Mouse (Mus musculus): Measurements from ENCODE around the gene Birc5.
"Not testable (repeated sequence)": the region's sequence is repeated elsewhere in the genome, so short reads cannot be mapped to it uniquely, and the experiment has no call there.

The Birc5 gene

DNA sequence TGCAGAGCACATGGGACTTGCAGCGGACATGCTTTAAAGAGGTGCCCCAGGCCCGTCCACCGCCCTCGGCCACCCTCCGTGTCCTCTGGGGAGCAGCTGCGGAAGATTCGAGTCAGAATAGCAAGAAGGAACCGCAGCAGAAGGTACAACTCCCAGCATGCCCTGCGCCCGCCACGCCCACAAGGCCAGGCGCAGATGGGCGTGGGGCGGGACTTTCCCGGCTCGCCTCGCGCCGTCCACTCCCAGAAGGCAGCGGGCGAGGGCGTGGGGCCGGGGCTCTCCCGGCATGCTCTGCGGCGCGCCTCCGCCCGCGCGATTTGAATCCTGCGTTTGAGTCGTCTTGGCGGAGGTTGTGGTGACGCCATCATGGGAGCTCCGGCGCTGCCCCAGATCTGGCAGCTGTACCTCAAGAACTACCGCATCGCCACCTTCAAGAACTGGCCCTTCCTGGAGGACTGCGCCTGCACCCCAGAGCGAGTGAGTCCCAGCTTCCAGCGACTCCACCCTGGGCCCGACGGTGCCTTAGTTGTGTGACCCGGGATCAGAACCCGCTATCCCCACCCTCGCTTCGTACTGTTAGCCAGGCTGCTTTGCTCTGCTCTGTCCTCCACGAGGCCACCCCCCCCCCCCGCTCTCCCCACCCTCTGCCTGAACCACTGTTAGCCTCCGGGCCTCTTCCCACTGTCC is at the start of gene Birc5:
Birc5 (plus strand) TSS at position 267 of the 687 bp plus-strand sequence.
- DNase-seq (ENCODE audit: low spot score): peak; percentile 98

DNA sequence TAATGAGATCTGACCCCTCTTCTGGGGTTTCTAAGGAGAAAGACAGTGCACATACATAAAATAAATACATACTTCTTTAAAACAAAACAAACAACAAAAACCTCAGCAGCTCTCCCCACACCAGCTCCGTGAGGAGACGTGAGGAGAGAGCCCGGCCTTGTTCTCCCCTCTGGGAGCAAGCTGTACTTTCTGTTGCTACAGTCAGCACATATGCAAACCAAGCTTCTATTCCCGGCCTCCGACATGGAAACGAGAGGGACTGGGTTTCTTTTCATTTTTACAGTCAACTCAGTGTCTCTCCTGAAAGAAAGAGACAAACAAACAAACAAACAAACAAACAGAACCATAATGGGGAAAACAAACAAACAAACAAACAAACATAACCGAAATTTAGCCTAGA is 49.0 kb upstream of the Birc5 start:
- DNase-seq (ENCODE audit: low spot score): no peak

DNA sequence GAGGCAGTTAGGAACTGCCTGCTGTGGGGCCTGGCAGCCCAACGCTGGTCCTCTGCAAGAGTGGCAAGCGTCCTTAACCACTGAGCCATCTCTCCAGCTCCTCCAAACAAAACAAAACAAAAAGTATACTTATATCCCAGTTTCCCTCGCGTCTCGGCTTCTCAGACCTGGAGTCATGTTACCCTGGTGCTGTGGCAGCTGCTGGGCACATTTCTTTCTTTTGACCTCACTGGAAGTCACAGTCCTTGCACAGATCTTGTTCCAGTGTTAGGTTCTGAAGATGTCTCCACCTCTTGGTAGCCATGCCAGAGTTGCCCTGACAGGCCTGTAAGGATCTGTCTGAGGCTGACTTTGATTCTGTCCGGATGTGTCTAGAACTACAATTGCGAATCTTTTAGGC is 47.4 kb upstream of the Birc5 start:
- no peak for DNase-seq (ENCODE audit: low spot score)

DNA sequence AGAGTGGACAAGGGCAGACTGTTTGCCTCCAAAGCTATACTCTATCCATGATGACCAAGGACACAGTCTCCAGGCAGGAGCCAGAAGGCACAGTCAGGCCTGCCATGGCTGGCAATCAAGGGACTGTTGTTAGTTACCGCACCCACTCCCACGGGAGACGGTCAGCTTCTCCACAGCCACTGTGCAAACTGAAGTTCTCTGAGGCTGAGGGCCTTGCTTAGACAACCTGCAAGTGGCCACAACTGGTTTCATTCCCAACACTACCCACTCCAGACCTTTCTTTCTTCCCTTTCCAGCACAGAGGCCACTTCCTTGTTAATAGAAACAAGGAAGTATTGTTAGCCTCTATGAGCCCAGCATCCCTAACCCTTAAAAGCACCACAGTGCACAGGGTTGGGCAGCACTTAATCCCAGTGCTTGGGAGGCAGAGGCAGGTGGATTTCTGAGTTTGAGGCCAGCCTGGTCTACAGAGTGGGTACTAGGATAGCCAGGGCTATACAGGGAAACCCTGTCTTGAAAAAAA is 45.8 kb upstream of the Birc5 start:
- no peak for DNase-seq (ENCODE audit: low spot score)

DNA sequence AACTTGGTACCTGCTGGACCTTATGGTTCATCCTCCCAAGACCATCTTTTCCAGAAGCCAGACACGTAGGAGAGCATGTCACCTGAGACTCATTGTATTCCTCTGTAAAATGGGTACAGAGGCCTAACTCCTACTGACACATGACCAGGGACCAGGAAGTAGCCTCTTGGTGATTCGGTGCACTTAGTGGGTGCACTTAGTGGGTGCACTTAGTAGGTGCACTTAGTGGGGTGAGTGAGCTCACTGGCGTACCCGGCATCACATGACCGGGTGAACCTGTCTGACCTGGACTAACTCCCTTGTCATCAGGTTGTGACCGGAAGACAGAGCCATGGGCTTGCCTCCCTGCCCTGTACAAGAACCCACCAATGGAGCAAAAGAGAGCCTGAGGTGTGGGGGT is 42.3 kb upstream of the Birc5 start:
- DNase-seq (ENCODE audit: low spot score): no peak

DNA sequence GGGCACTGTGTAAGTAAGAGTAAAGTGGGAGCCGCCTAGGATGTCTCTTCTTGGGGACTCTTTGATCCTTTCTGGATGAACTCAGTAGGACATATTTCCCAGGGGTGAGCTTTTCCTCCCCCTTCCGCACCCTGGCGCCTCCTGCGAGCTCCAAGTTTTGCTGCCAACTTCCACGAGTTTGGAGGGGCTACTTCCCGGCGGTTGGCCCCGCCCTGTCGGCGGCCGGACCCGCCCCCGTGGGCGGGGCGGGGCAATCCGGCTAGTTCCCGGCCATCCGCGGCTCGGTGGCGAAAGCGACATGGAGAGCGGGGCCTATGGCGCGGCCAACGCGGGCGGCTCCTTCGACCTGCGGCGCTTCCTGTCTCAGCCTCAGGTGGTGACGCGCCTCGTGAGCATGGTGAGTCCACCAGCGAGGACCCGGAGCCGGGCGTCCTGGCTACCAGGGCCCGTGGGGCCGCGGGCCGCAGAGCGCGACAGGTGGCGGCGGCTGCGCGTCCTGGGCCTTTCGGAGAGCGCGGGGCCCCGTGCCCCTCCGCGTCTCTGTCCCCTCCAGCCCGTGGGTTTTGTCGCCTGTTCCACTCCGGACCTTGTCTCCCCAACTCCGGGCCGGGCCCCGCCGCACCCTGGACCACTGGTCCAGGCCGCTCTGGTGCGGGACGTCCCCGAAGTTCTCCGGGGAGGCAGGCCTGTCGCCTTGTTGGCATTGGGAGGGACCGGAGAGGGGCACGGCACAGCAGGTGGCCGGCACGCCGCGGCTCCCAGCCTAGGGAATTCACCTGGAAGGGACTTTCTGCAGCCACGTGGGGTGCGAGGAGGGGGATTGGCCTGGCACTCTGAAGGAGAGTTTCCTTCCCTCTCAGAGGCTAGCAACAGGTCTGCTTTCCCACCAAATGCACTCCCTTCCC is 39.4 kb upstream of the Birc5 start, which contains the start of the genes Gm20708 and Syngr2:
Gm20708 (plus strand) TSS at position 262 of the 905 bp plus-strand sequence.
Syngr2 (plus strand) TSS at position 262 of the 905 bp plus-strand sequence.
- peak; percentile 84 for DNase-seq (ENCODE audit: low spot score)

DNA sequence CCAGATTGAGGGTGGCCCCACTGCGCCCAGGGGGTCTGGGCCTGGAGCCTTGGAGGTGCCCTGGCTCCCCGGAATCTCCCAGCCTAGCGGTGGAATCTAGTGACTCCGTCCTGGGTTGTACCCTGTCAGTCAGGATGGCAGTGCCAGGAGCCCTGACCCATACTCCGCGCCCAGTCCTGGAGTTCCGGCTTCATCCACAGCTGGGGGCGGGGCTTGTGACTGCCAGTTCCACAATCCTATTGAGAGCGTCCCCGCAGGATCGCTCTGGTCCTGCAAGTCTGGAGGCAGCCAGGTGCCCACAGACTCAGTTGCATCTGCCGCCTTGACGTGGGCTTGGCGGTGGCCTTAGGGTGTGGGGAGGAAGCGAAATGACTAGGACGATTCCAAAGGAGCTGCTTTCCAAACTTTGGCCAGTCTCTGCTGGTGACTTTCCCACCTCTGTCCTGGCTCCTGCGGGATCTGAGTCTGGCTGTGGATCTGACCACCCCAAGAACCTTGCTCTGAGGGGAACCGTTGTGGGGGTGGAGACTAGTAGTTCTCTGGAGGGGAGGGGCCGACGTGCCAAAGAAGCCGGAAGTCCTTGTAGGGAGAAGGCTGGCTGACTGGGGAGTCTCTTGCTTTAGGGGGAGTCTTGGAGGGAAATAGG is 38.5 kb upstream of the Birc5 start:
- peak; percentile 92 for DNase-seq (ENCODE audit: low spot score)

DNA sequence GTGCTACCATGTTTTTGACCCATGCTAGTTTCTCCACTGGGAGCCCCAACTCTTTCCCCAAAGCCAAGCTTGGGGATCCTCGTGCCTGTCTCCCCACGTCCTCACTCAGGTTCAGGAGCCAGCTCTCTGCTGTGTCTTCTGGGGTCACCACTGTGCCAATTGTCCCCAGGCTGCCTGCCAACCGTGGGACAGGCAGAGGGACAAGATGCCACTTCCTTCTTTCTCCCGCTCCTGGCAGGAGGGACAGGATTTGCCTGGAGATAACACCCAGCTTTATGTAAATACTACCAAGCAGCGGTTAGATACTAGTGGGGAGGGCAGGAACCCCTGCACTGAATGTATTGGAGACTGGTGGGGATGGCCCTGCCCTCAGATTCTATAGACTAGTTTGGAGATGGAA is 35.2 kb upstream of the Birc5 start:
- no peak for DNase-seq (ENCODE audit: low spot score)

DNA sequence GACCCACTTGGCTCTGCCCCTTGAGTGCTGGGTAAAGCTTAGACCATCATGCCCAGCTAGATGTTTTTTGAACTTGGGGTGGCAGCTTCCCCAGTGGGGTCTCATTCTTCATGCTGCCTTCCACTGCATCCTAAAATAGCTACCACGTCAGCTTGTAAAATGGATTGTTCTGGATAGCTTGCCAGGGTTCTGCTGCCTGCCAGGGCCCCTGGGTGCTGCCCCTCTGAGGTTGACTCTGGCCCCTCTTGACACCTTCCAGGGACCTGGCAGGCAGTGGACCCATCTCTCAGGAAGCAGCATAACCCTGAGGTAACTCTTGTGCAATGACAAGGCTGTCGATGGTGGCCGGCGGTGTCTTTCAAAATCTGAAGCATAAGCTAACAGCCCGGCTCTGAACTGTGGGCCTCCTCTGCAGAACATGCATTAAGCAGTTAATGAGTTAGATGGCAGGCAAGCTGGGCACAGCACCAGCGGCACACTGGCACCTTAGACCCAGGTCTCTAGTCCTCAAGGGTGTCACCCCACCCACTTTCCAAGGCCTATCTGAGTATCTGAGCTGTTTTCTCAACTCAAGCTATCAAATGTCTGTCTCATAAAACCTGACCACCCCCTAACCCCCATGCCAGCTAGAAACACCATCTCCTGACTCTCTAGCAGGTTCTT is 34.2 kb upstream of the Birc5 start:
- DNase-seq (ENCODE audit: low spot score): no peak

DNA sequence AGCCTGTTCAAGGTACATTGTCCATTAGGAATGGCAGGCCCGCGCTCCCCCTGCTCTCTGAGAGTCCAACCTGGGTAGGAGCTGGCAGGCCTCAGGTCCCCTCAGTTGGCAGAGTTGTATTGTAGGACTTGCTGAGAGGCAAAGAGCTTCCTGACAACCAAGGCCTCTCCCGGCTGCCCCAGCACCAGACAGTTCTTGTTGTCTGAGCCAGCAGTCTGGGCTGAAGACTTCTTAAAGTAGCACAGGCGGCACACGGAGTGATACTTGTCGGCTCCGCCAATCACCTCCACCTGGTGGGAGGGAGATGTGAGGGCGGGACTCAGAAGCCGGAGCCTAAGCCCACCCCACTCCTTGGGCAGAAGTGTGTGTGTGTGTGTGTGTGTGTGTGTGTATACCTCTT is 33.2 kb upstream of the Birc5 start:
- DNase-seq (ENCODE audit: low spot score): not testable (repeated sequence)

DNA sequence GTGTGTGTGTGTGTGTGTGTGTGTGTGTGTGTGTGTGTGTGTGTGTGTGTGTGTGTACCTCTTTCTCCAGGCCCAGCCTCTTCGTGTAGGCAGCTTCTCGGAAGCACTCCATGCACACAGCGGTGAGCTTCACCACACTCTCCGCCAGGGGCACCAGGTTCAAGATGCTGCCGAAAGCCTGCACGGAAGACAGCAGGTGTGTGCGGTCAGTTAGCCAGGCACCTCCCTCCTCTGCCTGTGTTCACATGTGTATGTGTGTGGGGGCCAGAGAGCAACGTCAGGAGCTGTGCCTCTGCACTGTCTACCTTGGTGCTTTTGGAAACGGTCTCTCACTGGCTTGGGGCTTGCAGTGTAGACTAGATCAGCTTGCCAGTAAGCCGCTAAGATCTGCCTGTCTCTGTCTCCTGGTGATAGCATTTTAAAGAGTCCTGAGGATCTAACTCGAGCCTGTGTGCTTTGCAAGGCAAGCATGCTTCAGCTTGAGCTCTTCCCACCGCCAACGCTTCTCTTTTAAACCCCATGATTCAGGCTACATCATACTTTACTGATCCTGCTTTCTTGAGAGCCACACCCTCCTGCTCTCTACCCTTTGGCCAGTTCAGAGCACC is 32.6 kb upstream of the Birc5 start:
- DNase-seq (ENCODE audit: low spot score): no peak

DNA sequence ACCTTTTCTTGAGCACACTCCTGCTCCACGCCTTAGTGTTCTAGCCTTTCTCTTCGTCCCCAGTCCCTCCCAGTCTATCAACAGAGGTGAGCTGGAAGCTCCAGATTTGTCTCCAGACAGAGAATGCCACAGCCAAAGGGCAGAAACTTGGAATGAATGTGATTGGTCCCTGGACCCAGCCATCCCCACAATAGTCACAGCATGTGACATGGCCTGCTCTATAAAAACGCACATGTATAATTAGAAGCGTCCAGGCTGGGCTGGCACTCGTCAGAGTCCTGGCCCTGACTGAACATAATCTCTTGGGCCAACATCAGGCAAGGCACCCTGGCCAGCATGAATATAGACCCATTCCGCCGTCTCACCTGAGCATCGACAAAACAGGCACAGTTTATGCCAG is 30.0 kb upstream of the Birc5 start:
- no peak for DNase-seq (ENCODE audit: low spot score)

DNA sequence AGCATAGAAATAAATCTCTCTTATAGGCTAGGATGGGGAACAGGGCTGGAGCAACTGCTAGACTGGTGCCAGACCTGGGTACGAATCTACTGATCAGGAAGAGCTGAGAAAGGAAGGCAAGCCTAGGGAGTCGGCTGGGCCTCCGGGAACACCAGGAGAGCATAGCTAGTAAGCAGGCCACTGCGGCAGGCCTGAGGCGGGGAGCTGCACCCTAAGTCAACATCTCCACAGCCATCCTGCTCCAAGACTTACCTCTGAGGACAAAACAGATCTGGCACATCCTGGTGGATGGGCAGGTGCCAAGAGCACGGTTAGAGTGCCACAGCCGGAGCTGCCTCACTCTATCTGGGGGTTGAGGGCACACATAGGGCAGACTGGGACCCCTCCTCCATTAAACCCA is 28.9 kb upstream of the Birc5 start:
- no peak for DNase-seq (ENCODE audit: low spot score)

DNA sequence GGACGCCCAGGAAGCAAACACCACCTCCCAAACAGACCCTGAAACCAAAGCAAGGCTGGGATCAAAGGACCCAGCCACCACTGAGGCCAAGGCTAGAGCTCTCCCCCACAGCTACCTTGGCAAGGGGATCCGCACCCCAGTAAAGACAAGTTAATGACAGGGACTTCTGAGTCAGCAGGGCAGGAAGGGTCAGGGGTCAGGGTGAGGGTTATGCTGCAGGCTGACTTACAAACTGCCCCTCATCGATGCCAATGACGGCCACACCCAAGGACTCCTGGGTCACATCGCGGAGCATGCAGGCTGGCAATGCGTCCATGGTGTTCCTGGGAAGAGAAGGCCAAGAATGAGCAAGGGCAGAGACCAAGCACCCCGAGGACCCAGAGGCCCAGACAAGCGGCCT is 27.2 kb upstream of the Birc5 start:
- no peak for DNase-seq (ENCODE audit: low spot score)

DNA sequence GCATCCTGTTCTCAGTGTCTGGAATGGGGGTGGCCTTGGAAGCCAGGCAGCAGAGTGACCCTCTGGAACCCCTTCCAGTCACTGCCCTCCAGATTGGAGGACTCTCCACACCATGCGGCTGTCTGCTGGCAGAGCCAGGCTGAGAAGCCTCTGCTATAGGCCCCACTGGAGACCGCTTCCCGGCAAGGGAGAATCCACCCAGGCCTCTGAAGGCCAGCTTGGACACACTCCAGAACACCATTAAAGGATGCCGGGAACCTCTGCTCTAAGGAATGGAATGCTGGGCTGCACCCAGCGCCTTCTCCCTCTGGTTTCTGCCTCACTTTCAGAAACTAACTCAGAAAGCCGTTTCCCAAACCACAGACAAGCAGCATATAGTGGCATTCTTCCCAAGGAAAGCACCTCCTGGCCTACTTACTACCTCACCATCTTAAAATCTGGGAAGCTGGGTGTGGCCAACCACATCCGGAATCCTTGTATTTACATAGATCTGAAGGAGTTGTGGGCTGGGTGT is 26.3 kb upstream of the Birc5 start:
- DNase-seq (ENCODE audit: low spot score): no peak

DNA sequence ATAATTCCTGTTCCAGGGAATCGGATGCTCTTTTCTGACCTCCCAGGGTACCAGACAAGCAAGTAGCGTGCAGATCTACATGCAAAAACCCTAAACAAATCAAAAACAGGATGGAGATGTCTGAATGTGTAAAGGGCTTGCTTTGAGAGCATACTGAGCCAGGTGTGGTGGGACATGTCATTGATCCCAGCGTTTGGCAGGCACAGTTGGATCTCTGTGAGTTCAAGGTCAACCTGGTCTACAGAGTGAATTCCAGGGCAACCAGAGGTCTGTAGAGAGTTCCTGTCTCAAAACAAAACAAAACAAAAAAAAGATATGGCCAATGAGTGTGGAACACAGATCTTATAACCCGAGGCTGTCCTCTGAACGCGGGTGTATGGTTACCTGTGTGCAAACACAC is 25.6 kb upstream of the Birc5 start:
- no peak for DNase-seq (ENCODE audit: low spot score)

DNA sequence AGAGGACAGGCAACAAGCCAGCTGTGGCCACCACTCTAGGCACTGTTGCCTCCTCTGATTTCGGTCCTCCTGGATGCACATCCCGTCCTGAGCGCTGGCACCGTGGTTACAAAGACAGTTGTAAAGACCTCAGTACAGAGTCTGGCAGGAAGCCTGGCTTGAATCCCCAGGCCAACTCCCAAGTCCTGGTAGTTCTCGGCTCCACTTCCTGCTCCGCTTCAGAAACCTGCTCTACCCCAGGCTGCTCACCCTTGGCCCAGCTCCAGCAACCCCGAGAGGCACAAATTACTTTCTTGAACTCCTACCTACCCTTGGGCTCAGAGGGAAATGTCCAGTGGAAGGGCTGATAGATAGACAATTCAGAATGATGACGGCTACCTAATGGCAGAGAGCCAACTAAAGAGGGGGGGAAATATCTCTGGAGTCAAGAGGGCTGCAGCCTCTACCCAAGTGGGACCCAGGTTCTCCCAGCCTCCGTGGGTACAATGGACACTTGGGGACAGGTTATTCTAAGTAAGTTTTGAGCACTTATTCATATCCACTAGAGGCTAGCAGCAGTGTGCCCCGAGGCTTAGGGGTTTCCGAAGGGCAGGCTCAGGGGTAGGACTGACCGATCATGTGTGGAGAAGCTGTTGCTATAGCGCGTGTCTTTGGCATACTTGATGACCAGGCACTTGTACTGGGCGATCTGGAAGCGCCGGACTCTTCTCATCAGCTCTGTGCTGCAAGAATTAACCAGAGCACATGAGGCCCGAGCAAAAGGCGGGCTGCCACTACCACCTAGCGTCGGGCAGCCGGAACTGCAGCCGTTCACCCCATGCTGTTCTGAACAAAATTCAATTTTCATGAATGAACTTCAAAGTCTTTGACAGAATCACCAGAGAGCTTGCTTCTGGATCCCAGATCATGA is 24.7 kb upstream of the Birc5 start:
- peak; percentile 90 for DNase-seq (ENCODE audit: low spot score)

DNA sequence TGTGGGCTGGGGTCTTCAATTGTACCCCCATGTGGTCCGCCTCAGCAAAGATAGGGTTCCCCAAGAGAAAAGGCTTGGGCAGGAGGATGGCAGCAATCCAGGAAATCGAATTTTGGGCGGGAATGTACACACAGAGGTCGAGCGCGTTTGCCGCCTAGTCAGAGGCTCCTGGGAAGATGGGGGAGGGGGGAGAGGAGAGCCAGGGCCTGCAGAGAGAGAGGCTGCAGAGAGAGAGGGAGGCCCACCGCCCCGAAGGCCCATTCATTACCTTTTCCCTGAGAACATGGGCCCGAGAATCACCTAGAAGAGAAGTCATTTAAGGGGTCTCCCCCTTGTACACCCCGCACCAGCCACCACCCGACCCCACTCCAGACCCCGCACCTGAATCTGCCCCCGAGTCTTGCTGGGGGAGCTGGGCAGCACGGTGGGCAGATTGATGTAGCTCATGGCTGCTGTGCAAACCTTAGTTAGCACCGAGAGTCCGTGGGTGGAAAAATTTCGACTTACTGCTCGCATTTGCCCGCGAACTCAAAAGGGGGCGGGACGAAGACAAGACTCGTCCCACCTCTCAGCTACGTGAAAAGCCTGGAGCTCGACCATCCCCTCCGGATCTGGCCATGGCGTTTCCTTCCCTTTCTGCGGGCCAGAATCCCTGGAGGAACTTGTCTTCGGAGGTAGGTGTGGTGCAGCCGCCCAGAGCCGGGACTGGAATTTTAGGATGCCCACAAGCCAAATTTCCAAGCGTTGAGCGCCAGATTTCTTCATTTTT is 23.5 kb upstream of the Birc5 start, which contains the start of the genes Afmid and Tk1:
Afmid (plus strand) TSS at position 592 of the 769 bp plus-strand sequence.
Tk1 (minus strand) TSS at position 760 of the 769 bp plus-strand sequence.
- DNase-seq (ENCODE audit: low spot score): peak; percentile 95

DNA sequence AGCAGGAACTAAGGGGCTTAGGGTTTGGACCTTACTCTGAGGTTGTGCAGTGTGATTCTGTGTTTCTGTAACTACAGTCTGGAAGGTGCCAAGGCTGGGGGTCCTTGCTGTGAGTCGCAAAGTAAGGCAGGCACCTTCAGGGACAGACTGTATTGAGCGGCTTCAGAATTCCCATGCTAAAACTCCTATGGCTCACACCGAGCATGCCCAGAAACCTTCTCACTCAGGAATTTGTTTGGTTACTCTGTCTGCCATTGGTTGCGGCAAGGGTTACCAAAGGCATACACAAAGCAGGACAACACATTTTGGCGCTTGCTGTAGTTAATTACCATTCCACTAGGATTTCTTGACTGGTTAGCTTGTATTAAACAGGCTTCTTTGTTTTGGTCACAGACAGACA is 22.9 kb upstream of the Birc5 start:
- DNase-seq (ENCODE audit: low spot score): peak; percentile 69
